Mouse (Mus musculus) brain, embryonic 18.5 days (tissue): ENCODE data around the gene Sh3pxd2a.
A peak's percentile ranks its signal among the peaks of the same experiment; 100 is the strongest.

ENCODE experiments used
- DNase-seq: peaks from one replicate; pipeline ENCODE4 v3.0.0-alpha.2; 2012; ENCODE audit warnings: low read depth, low spot score

Sh3pxd2a gene

DNA sequence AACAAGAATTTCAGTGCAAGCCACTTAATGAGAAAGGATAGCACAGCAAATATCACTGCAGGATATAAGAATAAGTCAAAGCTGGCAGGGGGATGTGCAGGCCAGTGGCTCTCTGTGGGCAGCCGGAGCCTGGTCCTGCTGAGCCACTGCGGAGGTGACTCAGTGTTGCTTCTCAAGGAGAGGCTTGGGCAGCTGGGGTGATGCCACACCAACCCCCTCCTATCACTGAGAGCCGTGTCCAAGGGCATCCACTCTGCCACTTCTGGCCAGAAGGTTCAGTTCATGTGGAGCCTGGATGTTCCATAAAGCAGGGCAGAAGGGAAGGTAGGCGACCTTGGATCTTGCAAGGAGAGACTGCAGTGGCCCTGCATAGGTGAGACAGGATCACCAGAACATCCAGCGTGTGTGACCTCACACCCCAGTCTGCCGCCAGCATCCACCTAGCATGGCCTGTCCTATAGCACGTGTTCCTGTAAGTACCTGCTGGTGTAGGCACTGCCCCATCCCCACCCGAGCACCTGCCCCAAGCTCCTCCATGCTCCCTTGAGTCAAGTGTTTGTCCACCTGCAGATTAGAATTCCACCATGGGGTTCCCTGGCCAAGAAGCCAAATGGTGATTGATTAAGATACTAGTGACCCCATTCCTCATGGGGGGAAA is 89.2 kb downstream of the Sh3pxd2a start:
- DNase-seq = no peak

GRCm38 (mm10) chr19:47374440-47374839 is 89.8 kb downstream of the Sh3pxd2a start:
- no peak for DNase-seq

DNA sequence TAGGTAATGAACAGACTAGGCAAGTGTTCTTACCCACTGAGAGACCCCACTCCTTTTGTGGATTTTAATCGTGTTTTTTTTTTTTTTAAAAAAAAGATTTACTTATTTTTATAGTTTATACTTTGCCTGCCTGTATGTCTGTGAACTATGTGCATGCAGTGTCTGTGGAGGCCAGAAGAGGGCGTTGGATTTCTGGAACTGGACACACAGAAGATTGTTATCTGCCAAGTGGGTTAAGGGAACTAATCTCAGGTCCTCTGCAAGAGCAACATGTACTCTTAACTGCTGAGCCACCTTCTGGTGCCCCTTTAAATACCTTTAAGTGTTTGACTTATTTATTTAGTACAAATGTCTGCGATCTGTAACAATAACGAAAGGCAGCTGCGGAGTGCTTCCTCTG is 92.2 kb downstream of the Sh3pxd2a start:
- no peak for DNase-seq

DNA sequence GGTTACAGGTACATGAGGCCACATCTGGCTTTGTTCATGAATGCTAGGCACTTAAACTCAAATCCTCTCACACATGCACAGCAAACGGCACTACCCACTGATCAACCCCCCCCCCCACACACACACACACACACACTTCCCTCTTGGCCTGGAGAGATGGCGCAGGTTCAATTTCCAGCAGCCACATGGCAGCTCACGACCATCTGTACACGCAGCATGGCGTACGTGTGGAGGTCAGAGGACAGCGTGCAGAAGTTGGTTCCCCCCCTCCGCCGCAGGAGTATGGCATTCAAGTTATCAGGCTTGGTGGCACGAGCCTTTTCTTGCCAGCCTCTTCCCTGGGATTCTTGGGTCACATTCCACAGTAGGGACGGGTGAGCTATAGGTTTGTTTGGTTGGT is 92.7 kb downstream of the Sh3pxd2a start:
- DNase-seq = no peak

DNA sequence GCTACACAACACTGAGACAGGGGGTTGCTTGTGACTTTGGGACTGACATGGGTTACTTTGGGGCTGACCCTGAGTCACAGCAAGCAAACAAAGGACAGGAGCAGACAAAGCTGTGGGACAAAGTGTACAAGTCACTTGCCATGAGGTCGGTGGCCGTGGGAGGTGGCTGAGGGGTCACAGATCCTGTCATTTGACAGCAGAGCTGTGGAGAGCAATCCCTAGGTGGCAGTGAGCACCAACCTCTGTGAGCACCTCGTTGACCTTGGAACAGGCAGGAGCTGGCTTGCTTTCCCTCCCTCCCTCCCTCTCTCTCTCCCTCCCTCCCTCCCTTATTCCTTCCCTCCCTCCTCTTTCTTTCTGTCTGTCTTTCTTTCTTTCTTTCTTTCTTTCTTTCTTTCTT is 95.2 kb downstream of the Sh3pxd2a start:
- DNase-seq = no peak

DNA sequence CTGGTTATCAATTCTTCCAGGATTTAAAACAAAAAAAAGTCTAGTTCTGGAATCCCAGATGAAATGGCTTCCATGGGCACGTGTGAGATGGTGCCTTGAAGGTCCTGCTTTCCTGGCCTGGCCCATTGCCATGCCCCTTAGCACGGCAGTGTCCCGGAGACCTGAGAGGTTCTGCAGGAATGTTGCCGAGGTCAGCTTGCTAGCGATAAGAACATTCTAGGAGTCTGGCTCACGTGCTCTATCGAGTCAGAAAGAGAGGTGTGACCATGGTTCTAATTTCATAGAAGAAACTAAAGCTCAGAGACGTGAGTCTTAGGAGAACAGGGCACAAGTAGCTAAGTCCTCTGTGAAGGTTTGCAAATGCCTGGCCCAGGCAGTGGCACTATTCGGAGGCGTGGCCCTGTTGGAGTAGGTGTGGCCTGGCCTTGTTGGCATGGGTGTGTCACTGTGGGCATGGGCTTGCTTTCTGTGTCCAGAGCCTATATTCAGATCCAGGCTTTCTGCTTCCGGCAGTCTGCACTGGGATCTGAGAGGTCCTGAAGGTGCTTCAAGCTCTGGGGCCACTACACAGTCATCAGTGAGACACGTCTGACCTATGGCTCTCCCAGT is 96.8 kb downstream of the Sh3pxd2a start:
- DNase-seq = no peak

DNA sequence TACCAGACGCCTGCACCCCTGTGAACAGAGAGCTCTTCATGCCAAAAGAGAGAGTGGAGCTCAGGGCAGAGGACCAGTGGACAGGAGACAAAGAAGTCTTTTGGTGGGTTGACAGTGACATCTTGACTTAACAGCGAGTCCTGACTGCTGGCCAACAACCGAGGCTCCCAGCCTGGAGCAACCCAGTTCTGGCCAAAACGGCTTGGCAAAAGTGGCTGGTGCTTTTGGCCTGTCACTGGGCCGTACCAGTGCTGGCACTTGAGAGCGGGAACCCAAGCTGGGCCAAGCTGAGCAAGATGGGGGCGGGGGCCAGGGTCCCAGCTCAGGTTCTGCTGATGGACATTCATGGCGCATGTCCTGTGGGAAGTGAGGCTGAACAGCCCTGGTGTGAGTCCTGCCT is 97.6 kb downstream of the Sh3pxd2a start:
- peak; percentile 18 for DNase-seq

- DNase-seq = no peak
These were observed 101.0 kb downstream of the Sh3pxd2a start for GRCm38 (mm10) chr19:47363086-47363668.

GRCm38 (mm10) chr19:47360921-47361320 is 103.3 kb downstream of the Sh3pxd2a start:
- DNase-seq = no peak

- no peak for DNase-seq
These were observed 104.2 kb downstream of the Sh3pxd2a start for GRCm38 (mm10) chr19:47360017-47360416.

GRCm38 (mm10) chr19:47359166-47359931 is 104.9 kb downstream of the Sh3pxd2a start:
- no peak for DNase-seq

DNA sequence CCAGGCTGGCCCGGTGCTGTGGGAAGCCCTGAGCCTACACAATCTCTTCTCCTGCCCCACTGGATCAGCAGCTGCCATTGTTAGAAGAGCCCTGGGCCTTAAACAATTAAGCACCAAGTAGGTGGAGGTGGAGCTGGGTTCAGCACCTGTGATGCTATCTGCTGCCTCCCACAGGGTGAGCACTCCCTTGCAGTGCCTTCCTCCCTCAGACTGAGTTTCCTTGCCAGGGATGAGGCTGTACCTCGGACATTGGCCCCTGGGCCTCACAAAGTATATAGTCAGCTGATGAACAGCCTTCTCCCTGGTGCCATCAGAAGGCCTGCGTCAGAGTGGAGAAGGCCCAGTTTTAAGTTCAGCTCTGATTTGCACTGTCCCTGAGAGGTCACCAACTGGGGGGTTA is 106.9 kb downstream of the Sh3pxd2a start:
- DNase-seq = no peak

- peak; percentile 52 for DNase-seq
These were observed 107.9 kb downstream of the Sh3pxd2a start for GRCm38 (mm10) chr19:47356188-47356857.

- DNase-seq = no peak
These were observed 109.7 kb downstream of the Sh3pxd2a start for GRCm38 (mm10) chr19:47354456-47354855.

DNA sequence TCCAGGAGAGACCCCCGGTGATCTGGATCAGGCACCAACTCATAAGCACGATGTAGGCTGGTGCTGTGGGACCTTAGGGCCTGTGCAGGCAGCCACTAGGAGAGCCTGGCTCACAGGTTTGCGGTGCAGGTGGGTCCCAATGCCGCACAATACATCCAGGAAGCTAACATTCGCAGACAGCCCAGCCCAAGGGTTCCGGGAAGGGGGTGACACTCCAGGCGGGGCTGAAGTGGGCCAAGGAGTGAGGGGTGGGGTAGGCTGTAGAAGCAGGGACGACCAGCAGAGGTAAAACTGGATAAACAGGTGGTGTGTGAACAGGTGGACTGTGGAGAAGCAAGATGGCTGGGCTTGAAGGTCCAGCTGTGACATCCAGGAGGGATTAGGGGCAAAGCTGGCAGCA is 115.2 kb downstream of the Sh3pxd2a start:
- DNase-seq = no peak

- no peak for DNase-seq
These were observed 115.7 kb downstream of the Sh3pxd2a start for GRCm38 (mm10) chr19:47348395-47349016.

DNA sequence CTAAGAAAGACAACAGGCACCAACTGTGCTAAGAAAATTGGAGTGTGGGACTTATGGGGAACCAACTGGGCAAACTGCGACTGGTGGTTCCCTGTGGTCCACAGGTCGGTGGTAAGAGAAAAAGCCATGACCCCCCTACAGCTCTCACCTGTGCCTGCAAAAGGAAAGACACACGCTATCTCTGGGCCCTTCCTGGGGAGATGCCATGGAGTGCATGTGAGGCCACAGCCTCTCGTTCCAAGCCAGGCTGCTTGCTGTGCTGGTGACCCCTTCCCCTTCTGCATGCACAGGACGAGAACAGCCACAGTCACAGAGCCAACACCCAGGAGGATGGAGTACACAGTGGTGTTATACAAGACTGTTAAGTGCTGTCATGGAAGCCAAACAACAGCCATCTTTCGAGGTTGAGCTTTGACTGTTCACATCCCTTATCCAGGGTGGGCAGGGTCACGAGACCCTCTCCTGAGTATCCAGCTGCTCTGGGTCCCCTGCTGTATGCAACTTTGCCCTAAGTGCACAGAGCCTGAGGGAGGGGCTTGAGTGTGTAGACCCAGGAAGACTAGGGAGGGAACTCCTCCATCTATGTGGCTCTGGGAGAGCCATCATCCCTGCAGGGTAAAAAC is 117.1 kb downstream of the Sh3pxd2a start:
- no peak for DNase-seq

- no peak for DNase-seq
These were observed 117.6 kb downstream of the Sh3pxd2a start for GRCm38 (mm10) chr19:47346606-47347005.

- DNase-seq = no peak
These were observed 118.2 kb downstream of the Sh3pxd2a start for GRCm38 (mm10) chr19:47345851-47346568.

GRCm38 (mm10) chr19:47343422-47343821 is 120.8 kb downstream of the Sh3pxd2a start:
- DNase-seq = no peak
